Mouse (Mus musculus) embryonic facial prominence, embryonic 14.5 days (tissue): ENCODE measurements at regions not wholly inside any gene's neighbourhood (a gene's known extent, or its start where the extent isn't known, plus 50 kb on each side); places are given as distances from the start of the nearest gene placed in this dataset.

ENCODE experiments used
- ATAC-seq: fragments of 200-750 bp; cut with Nextera tagmentation; 2 replicates; pipeline ENCODE4 v1.8.0; 2017; ENCODE audit warnings: low read depth, moderate number of reproducible peaks, moderate TSS enrichment
- DNase-seq: peaks from one replicate; pipeline ENCODE4 v3.0.0-alpha.2; 2015; ENCODE audit warnings: low spot score
- H3K27ac ChIP-seq: fragments of 300-500 bp; sonication (generic); replicated peaks from 2 replicates; pipeline ENCODE4 v1.5.1; 2014; ENCODE audit warnings: low read depth, mild to moderate bottlenecking, low read length, moderate library complexity
- H3K27me3 ChIP-seq: fragments of 300-500 bp; sonication (generic); replicated peaks from 2 replicates; pipeline ENCODE4 v1.6.1; 2014; ENCODE audit warnings: low read length; ENCODE audit not compliant: control insufficient read depth, insufficient read depth
- H3K36me3 ChIP-seq: fragments of 300-500 bp; sonication (generic); 2 replicates; pipeline ENCODE4 v1.6.1; 2014; ENCODE audit warnings: low read length, mixed read lengths; ENCODE audit not compliant: control insufficient read depth, insufficient read depth
- H3K4me1 ChIP-seq: fragments of 300-500 bp; sonication (generic); 2 replicates; pipeline ENCODE4 v1.6.1; 2014; ENCODE audit warnings: antibody characterized with exemption, low read length; ENCODE audit not compliant: control insufficient read depth, insufficient read depth
- H3K4me2 ChIP-seq: fragments of 300-500 bp; sonication (generic); 2 replicates; pipeline ENCODE4 v1.6.1; 2014; ENCODE audit warnings: low read depth, mild to moderate bottlenecking, low read length, moderate library complexity, mixed read lengths
- H3K4me3 ChIP-seq: fragments of 300-500 bp; sonication (generic); 2 replicates; pipeline ENCODE4 v1.5.1; 2014; ENCODE audit warnings: low read depth, mild to moderate bottlenecking, low read length
- H3K9ac ChIP-seq: fragments of 300-500 bp; sonication (generic); 2 replicates; pipeline ENCODE4 v1.6.1; 2014; ENCODE audit warnings: low read depth, mild to moderate bottlenecking, low read length, moderate library complexity, mixed read lengths
- H3K9me3 ChIP-seq: fragments of 300-500 bp; sonication (generic); 2 replicates; pipeline ENCODE4 v1.6.1; 2016; ENCODE audit warnings: low read length; ENCODE audit not compliant: control insufficient read depth
- WGBS: fragments of 180-500 bp; shearing (Covaris S2); extraction: QIAGEN DNeasy Blood & Tissue Kit; methylation state at CpG from one replicate; pipeline ENCODE4 v1.1.7; 2014; 5-methylcytosine and 5-hydroxymethylcytosine counted together

GRCm38 (mm10) chr11:19651929-19652328, 272.2 kb upstream of the Spred2 start:
- WGBS = 91% methylated on average over 7 of the region's 7 CpGs
- Histone ChIP-seq H3K4me2 (no peak overlapping the region), H3K9me3 (no peaks in the 10 kb centered on the region), H3K27ac (no peak overlapping the region), H3K4me3 (no peak overlapping the region), H3K4me1 (0 out of 2 replicates have a peak, but pooled peaks cover 5% of the 10 kb centered on the region), H3K9ac (no peak overlapping the region), H3K27me3 (no peaks in the 10 kb centered on the region), H3K36me3 (no peaks in the 10 kb centered on the region)
- DNase-seq (no peak), ATAC-seq (no peak)

- H3K9me3 ChIP-seq = no peaks in the 10 kb centered on the region
- DNase-seq (no peak), ATAC-seq (no peak)
- H3K4me3 ChIP-seq = no peak overlapping the region
- H3K9ac ChIP-seq = no peak overlapping the region
- H3K27ac ChIP-seq = no peak overlapping the region
- no peaks in the 10 kb centered on the region for H3K27me3 ChIP-seq
- WGBS = 74% methylated on average over 4 of the region's 4 CpGs
- 0 out of 2 replicates have a peak, but pooled peaks cover 3% of the 10 kb centered on the region for H3K4me1 ChIP-seq
- H3K4me2 ChIP-seq = no peak overlapping the region
- H3K36me3 ChIP-seq = no peaks in the 10 kb centered on the region
These were observed 264.7 kb upstream of the Spred2 start for GRCm38 (mm10) chr11:19659511-19659910.

GRCm38 (mm10) chr11:19666732-19667131, 257.4 kb upstream of the Spred2 start:
- H3K9me3 ChIP-seq = no peaks in the 10 kb centered on the region
- H3K27ac ChIP-seq = no peak overlapping the region
- H3K4me1 ChIP-seq = no peaks in the 10 kb centered on the region
- no peaks in the 10 kb centered on the region for H3K36me3 ChIP-seq
- H3K27me3 ChIP-seq = no peaks in the 10 kb centered on the region
- H3K4me3 ChIP-seq = no peak overlapping the region
- ATAC-seq (no peak), DNase-seq (no peak)
- WGBS = 82% methylated on average over 4 of the region's 4 CpGs
- no peak overlapping the region for H3K4me2 ChIP-seq
- no peak overlapping the region for H3K9ac ChIP-seq

- 43% methylated on average over 13 of the region's 13 CpGs for WGBS
These were observed 253.2 kb upstream of the Spred2 start for GRCm38 (mm10) chr11:19670853-19671530.

GRCm38 (mm10) chr11:19673012-19673411, 251.2 kb upstream of the Spred2 start:
- no peak overlapping the region for H3K4me2 ChIP-seq
- H3K4me3 ChIP-seq = no peak overlapping the region
- ATAC-seq = no peak
- H3K27me3 ChIP-seq = no peaks in the 10 kb centered on the region
- no peaks in the 10 kb centered on the region for H3K9me3 ChIP-seq
- 50% methylated on average over 1 of the region's 1 CpGs for WGBS
- H3K36me3 ChIP-seq = no peaks in the 10 kb centered on the region
- no peaks in the 10 kb centered on the region for H3K4me1 ChIP-seq
- no peak overlapping the region for H3K27ac ChIP-seq
- no peak overlapping the region for H3K9ac ChIP-seq
- DNase-seq = no peak

More at GRCm38 (mm10) chr11:19670853-19671530, 253.2 kb upstream of the Spred2 start:
- Histone ChIP-seq H3K4me1 (no peaks in the 10 kb centered on the region), H3K4me3 (no peak overlapping the region), H3K36me3 (no peaks in the 10 kb centered on the region), H3K27me3 (no peaks in the 10 kb centered on the region), H3K27ac (0 out of 2 replicates have a peak overlapping the region, but pooled peaks have one; percentile 6), H3K4me2 (no peak overlapping the region), H3K9me3 (no peaks in the 10 kb centered on the region), H3K9ac (no peak overlapping the region)
- DNase-seq = peak; percentile 61
- 0 out of 2 replicates have a peak, but pooled peaks have one; percentile 50 for ATAC-seq

- WGBS = 84% methylated on average over 1 of the region's 1 CpGs
- no peaks in the 10 kb centered on the region for H3K27me3 ChIP-seq
These were observed 247.7 kb upstream of the Spred2 start for GRCm38 (mm10) chr11:19676514-19676913.

GRCm38 (mm10) chr11:19679041-19679440, 245.1 kb upstream of the Spred2 start:
- no peak overlapping the region for H3K9ac ChIP-seq
- peaks cover 5% of the 10 kb centered on the region; the same call in 1 of the 2 replicates for H3K9me3 ChIP-seq
- no peaks in the 10 kb centered on the region for H3K27me3 ChIP-seq
- H3K4me2 ChIP-seq = no peak overlapping the region
- H3K36me3 ChIP-seq = no peaks in the 10 kb centered on the region
- ATAC-seq (no peak), DNase-seq (no peak)
- 54% methylated on average over 2 of the region's 2 CpGs for WGBS
- H3K4me3 ChIP-seq = no peak overlapping the region
- H3K27ac ChIP-seq = no peak overlapping the region
- no peaks in the 10 kb centered on the region for H3K4me1 ChIP-seq

More at GRCm38 (mm10) chr11:19676514-19676913, 247.7 kb upstream of the Spred2 start:
- Histone ChIP-seq H3K9ac (no peak overlapping the region), H3K36me3 (no peaks in the 10 kb centered on the region), H3K9me3 (0 out of 2 replicates have a peak, but pooled peaks cover 2% of the 10 kb centered on the region), H3K4me3 (no peak overlapping the region), H3K4me1 (no peaks in the 10 kb centered on the region), H3K4me2 (no peak overlapping the region), H3K27ac (no peak overlapping the region)
- DNase-seq (no peak), ATAC-seq (no peak)

GRCm38 (mm10) chr11:19679669-19680068, 244.5 kb upstream of the Spred2 start:
- H3K4me1 ChIP-seq = no peaks in the 10 kb centered on the region
- ATAC-seq = no peak
- 65% methylated on average over 5 of the region's 5 CpGs for WGBS

GRCm38 (mm10) chr11:19701198-19701597, 223.0 kb upstream of the Spred2 start:
- ATAC-seq = no peak
- Histone ChIP-seq H3K4me2 (no peak overlapping the region), H3K4me3 (no peak overlapping the region), H3K9ac (no peak overlapping the region), H3K27ac (no peak overlapping the region), H3K4me1 (peaks cover 8% of the 10 kb centered on the region; the same call in 1 of the 2 replicates), H3K9me3 (no peaks in the 10 kb centered on the region), H3K27me3 (no peaks in the 10 kb centered on the region), H3K36me3 (no peaks in the 10 kb centered on the region)
- WGBS = 28% methylated on average over 3 of the region's 3 CpGs
- peak; percentile 19 for DNase-seq

More at GRCm38 (mm10) chr11:19679669-19680068, 244.5 kb upstream of the Spred2 start:
- no peak overlapping the region for H3K4me2 ChIP-seq
- H3K27ac ChIP-seq = no peak overlapping the region
- no peaks in the 10 kb centered on the region for H3K27me3 ChIP-seq
- H3K9ac ChIP-seq = no peak overlapping the region
- no peak for DNase-seq
- peaks cover 12% of the 10 kb centered on the region; the same call in 1 of the 2 replicates for H3K9me3 ChIP-seq
- H3K36me3 ChIP-seq = no peaks in the 10 kb centered on the region
- no peak overlapping the region for H3K4me3 ChIP-seq
